Mouse (Mus musculus) ES-E14 (cell line): ENCODE measurements around the gene Pinlyp.

ENCODE experiments used
- CHD2 ChIP-seq: IDR thresholded peaks from 2 replicates; pipeline ENCODE4 v1.6.1; 2014; ENCODE audit warnings: mild to moderate bottlenecking, low read depth, low read length, inconsistent platforms
- HCFC1 ChIP-seq: IDR thresholded peaks from 2 replicates; pipeline ENCODE4 v1.6.1; 2012; ENCODE audit warnings: low read length, inconsistent platforms, borderline replicate concordance; ENCODE audit not compliant: insufficient read depth
- ZC3H11A ChIP-seq: IDR thresholded peaks from 2 replicates; pipeline ENCODE4 v1.6.1; 2012; ENCODE audit warnings: low read depth, mild to moderate bottlenecking, inconsistent platforms, low read length, borderline replicate concordance
- ZNF384 ChIP-seq: IDR thresholded peaks from 2 replicates; pipeline ENCODE4 v1.6.1; 2012; ENCODE audit warnings: low read depth, low read length, inconsistent platforms

GRCm38 (mm10) chr7:24568512-24568911, 22.6 kb upstream of the Pinlyp start:
- TF ChIP-seq ZC3H11A (no peak), HCFC1 (no peak), CHD2 (no peak), ZNF384 (no peak)
